Mouse (Mus musculus) E14TG2a.4 (cell line): ENCODE measurements around the gene Ttc7b.

Experiments used
- CTCF ChIP-seq: conservative IDR thresholded peaks from 2 replicates; pipeline ENCODE4 v1.5.1; 2014; ENCODE audit warnings: low read length
- NANOG ChIP-seq: IDR thresholded peaks from 2 replicates; pipeline ENCODE4 v1.6.1; 2014; ENCODE audit warnings: borderline replicate concordance, low read length, mixed read lengths
- POU5F1 ChIP-seq: IDR thresholded peaks from 2 replicates; pipeline ENCODE4 v1.6.1; 2014; ENCODE audit warnings: low read length, borderline replicate concordance

GRCm38 (mm10) chr12:100262846-100263245 is 257.8 kb downstream of the Ttc7b start:
- no peak for TF ChIP-seq CTCF
- TF ChIP-seq POU5F1, result no peak
- TF ChIP-seq NANOG, result no peak
